Mouse (Mus musculus): ENCODE results near the gene Tgm1. TPM values are rescaled to one million over a fixed set of nuclear protein-coding genes. Genes with fewer than 3 reads are reported as not detected.
A peak's percentile ranks its signal among the peaks of the same experiment; 100 is the strongest.

Gene Tgm1
- 0.96 and 1.2 TPM in 2 replicates for polyA plus RNA-seq (2012; rRNA removed)

DNA sequence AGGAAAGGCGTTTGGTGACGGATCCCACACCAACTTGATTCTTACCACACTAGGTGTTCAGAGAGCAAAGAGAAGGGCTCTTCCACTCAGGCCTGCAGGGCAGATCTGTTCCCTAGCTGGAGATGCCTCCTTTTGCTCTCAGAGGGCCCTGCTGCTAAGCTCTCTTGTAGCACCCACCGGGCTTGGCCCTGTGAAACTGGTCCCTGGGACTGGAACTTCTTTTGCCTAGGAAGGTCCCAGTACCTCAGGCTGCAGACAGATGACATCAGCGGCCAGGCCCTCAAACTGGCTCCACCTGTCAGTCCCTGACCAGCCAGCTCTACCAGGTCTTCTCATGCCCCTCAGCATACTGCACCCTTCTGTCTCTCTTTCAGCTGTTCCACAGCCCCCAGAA is at the start of gene Tgm1:
Gene Tgm1 (minus strand): TSS at position 198 of the 394 bp plus-strand sequence.
- TF ChIP-seq POLR2A (IDR thresholded peaks at IDR 0.05; ENCODE audit: borderline replicate concordance, extremely low read depth, insufficient read depth, insufficient read length, poor library complexity, severe bottlenecking) (no peak), CTCF (IDR thresholded peaks at IDR 0.05; ENCODE audit: borderline replicate concordance, extremely low read depth, insufficient read depth, insufficient read length) (no peak)
- no peak for DNase-seq (ENCODE audit: low read depth)

DNA sequence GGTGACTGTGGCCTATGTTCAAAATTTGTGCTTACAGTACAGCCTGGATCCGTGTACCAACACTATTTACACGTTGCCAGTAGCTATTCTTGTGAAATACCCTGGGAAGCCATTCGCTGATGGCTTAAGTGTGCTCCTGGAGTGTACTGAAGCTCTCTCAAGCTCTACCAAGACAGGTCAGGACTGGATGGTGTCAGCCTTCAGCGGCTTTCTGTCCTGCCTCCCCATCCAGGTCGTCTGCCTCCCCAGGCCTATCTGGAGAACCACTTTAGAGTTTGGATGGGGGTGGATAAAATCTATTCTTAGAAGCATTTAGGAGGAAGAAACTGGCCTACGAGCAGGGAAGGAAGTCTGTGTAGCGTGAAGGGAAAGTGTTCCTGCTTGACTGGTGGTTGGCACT is 49.4 kb upstream of the Tgm1 start:
- TF ChIP-seq CTCF (IDR thresholded peaks at IDR 0.05; ENCODE audit: borderline replicate concordance, extremely low read depth, insufficient read depth, insufficient read length) (no peak), POLR2A (IDR thresholded peaks at IDR 0.05; ENCODE audit: borderline replicate concordance, extremely low read depth, insufficient read depth, insufficient read length, poor library complexity, severe bottlenecking) (no peak)
- DNase-seq (ENCODE audit: low read depth): no peak

DNA sequence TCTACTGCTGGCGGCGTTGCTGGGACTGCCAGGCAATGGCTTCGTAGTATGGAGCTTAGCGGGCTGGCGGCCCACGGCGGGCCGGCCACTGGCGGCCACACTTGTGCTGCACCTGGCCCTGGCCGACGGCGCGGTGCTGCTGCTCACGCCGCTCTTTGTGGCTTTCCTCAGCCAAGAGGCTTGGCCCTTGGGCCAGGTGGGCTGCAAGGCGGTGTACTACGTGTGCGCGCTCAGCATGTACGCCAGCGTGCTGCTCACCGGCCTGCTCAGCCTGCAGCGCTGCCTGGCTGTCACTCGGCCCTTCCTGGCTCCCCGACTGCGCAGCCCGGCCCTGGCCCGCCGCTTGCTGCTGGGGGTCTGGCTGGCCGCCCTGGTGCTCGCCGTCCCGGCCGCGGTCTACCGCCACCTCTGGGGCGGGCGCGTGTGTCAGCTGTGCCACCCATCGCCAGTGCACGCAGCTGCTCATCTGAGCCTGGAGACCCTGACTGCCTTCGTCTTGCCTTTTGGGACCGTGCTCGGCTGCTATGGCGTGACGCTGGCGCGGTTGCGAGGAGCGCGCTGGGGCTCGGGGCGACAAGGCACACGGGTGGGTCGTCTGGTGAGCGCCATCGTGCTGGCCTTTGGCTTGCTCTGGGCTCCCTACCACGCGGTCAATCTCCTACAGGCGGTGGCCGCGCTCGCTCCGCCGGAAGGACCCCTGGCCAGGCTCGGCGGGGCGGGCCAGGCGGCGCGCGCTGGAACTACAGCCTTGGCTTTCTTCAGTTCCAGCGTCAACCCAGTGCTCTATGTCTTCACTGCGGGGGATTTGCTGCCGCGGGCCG is 48.5 kb upstream of the Tgm1 start:
- TF ChIP-seq CTCF (IDR thresholded peaks at IDR 0.05; ENCODE audit: borderline replicate concordance, extremely low read depth, insufficient read depth, insufficient read length) (peak; percentile 50), POLR2A (IDR thresholded peaks at IDR 0.05; ENCODE audit: borderline replicate concordance, extremely low read depth, insufficient read depth, insufficient read length, poor library complexity, severe bottlenecking) (0 out of 2 replicates have a peak, but pooled peaks have one; percentile 7)
- DNase-seq (ENCODE audit: low read depth): peak; percentile 71

DNA sequence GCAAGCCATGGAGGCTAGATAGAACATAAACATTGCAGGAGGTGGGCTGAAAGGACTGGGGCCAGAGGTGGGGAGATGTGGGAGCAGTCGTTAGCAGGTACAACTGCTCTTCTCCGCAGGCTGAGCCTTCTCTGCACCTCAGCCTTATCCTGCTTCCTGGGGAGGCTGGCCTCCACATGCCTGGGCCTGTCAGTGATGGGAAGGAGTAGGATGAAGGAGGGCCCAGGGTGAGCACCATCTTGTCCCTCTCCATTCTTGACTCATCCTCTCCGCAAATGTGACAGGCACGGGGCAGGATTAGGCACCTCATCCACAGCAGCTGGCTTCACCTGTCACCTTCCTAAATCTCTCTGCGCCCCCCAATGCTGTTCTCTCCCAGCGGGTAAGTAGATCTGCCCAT is 47.4 kb upstream of the Tgm1 start, which contains the start of gene Ltb4r2:
Gene Ltb4r2 (plus strand): TSS at position 266 of the 400 bp plus-strand sequence.
- TF ChIP-seq POLR2A (IDR thresholded peaks at IDR 0.05; ENCODE audit: borderline replicate concordance, extremely low read depth, insufficient read depth, insufficient read length, poor library complexity, severe bottlenecking): no peak
- TF ChIP-seq CTCF (IDR thresholded peaks at IDR 0.05; ENCODE audit: borderline replicate concordance, extremely low read depth, insufficient read depth, insufficient read length): no peak
- DNase-seq (ENCODE audit: low read depth): no peak

DNA sequence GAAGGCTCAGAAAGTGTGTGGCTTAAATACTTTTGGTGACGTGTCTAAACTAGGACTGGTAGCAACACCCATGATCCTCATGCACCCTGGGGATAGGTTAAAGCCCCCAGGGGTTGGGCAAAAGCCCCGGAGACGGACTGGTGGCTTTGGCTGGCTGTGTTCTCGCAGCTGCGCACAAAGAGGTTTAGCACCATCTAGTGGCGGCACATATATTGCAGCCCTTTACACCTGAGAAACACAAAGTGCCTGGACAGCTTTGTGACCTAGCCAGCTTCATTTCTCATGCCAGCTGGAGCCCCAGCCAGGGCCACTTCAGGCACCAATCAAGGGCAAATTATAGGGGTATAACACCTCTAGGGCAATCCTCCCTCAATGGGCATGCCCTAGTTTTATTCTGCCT is 46.4 kb upstream of the Tgm1 start:
- peak; percentile 76 for DNase-seq (ENCODE audit: low read depth)
- peak; percentile 73 for TF ChIP-seq CTCF (IDR thresholded peaks at IDR 0.05; ENCODE audit: borderline replicate concordance, extremely low read depth, insufficient read depth, insufficient read length)

DNA sequence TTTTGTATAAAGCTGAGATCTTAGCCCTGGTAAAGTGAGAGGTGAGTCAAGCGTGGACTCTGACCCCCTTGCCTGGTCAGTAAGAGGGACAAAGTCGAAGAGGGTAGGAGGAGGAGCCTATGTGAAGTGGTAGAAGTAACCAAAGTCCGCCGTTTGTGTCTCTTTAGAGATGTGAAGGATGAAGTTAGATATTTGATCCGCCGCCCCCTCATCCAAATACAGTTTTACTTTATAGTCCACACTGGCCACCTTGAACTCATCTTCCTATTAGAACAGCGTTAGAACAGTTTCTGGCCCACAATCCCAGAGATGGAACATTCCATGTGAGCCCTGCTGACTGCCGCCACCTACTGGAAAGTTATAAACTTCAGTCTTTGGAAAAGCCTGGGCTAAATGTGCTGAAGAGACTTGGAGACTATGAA is 44.6 kb upstream of the Tgm1 start, which contains the start of gene Cideb:
Gene Cideb (minus strand): TSS at position 96 of the 422 bp plus-strand sequence.
- peak; percentile 69 for DNase-seq (ENCODE audit: low read depth)
- TF ChIP-seq CTCF (IDR thresholded peaks at IDR 0.05; ENCODE audit: borderline replicate concordance, extremely low read depth, insufficient read depth, insufficient read length) (peak; percentile 70; the same call in 1 of the 2 replicates), POLR2A (IDR thresholded peaks at IDR 0.05; ENCODE audit: borderline replicate concordance, extremely low read depth, insufficient read depth, insufficient read length, poor library complexity, severe bottlenecking) (no peak)

DNA sequence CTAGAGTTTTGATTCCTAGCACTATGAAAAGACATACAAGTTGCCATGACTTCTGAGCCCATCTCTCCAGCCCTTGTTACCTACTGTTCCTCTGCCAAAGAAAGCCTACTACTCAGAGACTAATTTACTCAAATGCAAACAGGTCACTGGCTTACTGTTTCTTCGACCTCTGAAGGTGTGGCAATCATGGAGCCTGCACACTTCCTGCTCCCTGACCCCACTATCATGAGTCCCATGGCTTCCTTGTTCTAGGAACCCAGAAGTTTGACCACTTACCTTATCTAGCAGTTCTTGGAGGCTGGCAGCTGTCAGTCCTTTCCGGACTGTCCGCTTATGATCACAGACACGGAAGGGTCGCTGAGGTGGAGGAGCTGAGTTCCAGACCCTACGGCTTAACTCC is 43.8 kb upstream of the Tgm1 start:
- TF ChIP-seq CTCF (IDR thresholded peaks at IDR 0.05; ENCODE audit: borderline replicate concordance, extremely low read depth, insufficient read depth, insufficient read length) (no peak), POLR2A (IDR thresholded peaks at IDR 0.05; ENCODE audit: borderline replicate concordance, extremely low read depth, insufficient read depth, insufficient read length, poor library complexity, severe bottlenecking) (no peak)
- DNase-seq (ENCODE audit: low read depth): no peak

DNA sequence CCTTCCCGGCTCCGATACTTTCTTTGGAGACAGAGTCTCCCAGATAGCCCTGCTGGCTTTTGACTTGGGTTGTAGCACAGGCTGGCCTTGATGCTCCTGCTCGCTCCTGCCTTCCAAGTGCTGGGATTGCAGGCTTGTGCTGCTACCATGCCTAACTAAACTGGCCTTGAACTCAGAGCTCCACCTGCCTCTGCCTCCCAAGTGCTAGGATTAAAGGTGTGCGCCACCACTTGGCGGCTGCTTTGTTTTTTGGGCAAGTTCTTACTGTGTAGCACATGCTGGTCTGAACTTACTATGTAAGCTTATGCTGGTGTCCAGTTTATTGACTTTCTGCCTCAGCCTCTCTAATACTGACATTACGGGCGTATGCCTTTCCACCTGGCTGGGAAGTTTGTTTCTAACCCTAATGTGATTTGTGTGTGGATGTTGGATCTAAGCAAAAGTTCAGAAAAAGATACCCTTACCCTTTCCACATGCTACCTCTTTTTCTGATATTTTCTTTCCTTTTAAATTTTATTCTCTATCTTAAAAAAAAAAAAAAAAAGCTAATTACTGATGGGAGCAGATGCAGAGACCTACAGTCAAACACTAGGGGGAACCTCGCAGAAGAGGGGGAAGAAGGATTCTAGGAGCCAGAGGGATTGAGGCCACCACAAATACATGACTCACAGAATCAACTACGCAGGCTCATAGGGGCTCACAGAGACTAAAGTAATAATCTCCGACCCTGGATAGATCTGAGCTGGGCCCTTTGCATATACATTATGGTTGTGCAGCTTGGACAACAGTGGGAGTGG is 33.5 kb upstream of the Tgm1 start:
- TF ChIP-seq CTCF (IDR thresholded peaks at IDR 0.05; ENCODE audit: borderline replicate concordance, extremely low read depth, insufficient read depth, insufficient read length): no peak
- TF ChIP-seq POLR2A (IDR thresholded peaks at IDR 0.05; ENCODE audit: borderline replicate concordance, extremely low read depth, insufficient read depth, insufficient read length, poor library complexity, severe bottlenecking): no peak
- DNase-seq (ENCODE audit: low read depth): no peak

DNA sequence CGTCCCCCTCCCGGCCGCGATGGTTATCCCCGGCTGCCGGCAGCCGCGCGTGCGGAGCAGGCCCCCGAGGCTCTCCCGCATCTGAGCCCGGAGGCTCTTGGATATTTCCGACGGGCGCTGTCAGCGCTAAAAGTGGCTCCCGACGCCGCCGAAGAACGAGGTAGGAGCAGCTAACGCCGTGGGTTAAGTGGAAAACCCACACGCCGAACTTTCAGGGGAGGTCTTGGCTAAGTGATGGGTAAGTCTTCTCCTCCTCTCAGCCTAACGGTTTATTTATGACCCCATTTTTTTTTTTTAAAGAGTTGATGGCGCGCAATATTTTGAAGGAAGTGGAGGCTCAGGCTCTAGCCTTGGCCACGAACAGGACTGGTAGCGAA is 32.1 kb upstream of the Tgm1 start:
- TF ChIP-seq CTCF (IDR thresholded peaks at IDR 0.05; ENCODE audit: borderline replicate concordance, extremely low read depth, insufficient read depth, insufficient read length) (no peak), POLR2A (IDR thresholded peaks at IDR 0.05; ENCODE audit: borderline replicate concordance, extremely low read depth, insufficient read depth, insufficient read length, poor library complexity, severe bottlenecking) (no peak)

DNA sequence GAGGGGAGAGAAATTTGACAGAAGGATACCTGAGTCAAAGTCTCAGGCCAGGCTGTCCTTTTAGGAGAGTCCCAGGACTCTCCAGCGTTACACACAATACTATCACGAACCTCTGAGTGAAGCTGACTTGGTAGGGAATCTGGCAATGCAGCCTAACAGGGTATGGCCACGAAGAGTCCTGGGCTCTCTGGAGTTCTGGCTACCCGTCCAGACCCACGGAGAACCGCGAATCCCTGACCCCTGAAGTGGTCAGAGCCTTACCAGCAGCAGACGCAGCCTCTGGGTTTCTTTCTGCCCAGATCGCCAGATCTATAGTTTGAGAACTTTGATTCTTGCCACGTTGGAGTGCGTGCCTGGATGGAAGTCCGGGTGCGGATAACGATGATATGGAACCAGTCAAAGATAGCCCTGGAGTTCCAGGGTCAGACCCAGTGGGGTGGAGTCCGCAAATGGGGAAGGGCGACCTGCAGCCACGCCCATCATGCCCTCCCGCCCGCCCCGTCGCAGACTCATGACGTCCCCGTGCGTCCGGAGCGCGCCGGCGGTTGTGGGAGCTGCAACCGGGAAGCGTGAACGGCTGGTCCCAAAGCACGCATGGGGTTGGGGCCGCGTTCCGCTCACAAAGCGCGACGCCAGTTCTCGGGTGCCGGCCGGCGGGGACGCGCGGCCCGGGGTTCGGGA is 31.6 kb upstream of the Tgm1 start, which contains the start of the genes Dhrs1 and Nop9:
Gene Dhrs1 (minus strand): TSS at position 511 of the 681 bp plus-strand sequence.
Gene Nop9 (plus strand): TSS at position 514 of the 681 bp plus-strand sequence.
- TF ChIP-seq CTCF (IDR thresholded peaks at IDR 0.05; ENCODE audit: borderline replicate concordance, extremely low read depth, insufficient read depth, insufficient read length): no peak
- 0 out of 2 replicates have a peak, but pooled peaks have one; percentile 49 for TF ChIP-seq POLR2A (IDR thresholded peaks at IDR 0.05; ENCODE audit: borderline replicate concordance, extremely low read depth, insufficient read depth, insufficient read length, poor library complexity, severe bottlenecking)
- peak; percentile 93 for DNase-seq (ENCODE audit: low read depth)

More for the DNA sequence above, 32.1 kb upstream of the Tgm1 start:
- no peak for DNase-seq (ENCODE audit: low read depth)

DNA sequence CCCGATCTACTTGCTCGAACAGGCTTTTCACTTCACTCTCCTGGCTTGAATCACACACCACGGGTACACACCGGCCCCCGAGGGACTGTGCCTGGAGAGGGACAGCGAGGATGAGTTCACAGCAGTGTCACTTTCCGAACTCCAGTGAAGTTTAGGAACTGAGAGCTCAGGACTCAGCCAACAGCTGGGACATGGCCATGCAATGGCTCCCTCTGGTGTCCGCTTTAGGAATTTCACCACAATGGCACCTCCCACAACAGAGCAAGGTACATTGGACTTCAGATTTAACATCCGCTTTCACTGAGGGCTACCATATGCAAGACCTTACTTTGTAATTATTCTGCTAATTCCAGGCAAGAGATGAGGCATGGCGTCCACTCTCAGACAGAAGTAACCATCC is 30.0 kb upstream of the Tgm1 start:
- peak; percentile 83 for DNase-seq (ENCODE audit: low read depth)
- TF ChIP-seq POLR2A (IDR thresholded peaks at IDR 0.05; ENCODE audit: borderline replicate concordance, extremely low read depth, insufficient read depth, insufficient read length, poor library complexity, severe bottlenecking): no peak
- TF ChIP-seq CTCF (IDR thresholded peaks at IDR 0.05; ENCODE audit: borderline replicate concordance, extremely low read depth, insufficient read depth, insufficient read length): peak; percentile 98
